Mouse (Mus musculus): ENCODE results near the gene Nhsl1.
"Not testable (repeated sequence)": the region's sequence is repeated elsewhere in the genome, so short reads cannot be mapped to it uniquely, and the experiment has no call there.

Gene Nhsl1

DNA sequence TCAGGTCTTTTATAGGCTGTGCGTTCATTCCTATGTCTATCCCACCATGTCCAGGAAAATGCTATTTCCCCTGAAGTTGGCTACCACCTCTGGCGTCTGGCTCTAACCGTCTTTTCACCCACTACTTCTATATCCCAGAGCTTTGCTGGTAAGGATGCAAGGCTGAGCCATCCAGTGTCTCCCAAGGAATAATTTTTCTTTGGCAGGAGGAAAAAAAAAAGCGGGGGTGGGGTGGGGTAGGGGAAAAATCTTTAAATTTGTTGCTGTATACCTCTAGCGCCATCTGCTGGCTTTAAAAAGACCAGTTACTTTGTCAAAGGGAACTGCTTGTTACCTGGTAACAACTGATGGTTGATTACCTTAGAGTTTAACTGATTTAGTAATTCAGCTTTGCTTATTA lies 209.7 kb downstream of the Nhsl1 start:
- DNase-seq (ENCODE audit: low read depth, low spot score), result no peak

DNA sequence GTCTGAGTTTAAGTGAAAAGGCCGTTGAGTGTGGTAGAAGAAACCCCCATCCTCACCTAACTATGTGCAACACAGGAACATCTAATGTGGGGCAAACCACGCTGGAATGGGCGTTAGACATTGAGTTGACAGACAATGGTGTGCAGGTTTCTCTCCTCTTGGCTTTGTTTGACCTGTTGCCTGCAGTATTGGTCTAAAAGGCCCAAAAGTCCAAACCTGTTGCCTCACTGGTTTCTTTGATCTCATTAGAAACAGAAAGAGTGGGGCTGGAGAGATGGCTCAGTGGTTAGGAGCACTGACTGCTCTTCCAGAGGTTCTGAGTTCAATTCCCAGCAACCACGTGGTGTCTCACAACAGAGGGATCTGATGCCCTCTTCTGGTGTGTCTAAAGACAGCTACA lies 210.4 kb downstream of the Nhsl1 start:
- no peak for DNase-seq (ENCODE audit: low read depth, low spot score)

DNA sequence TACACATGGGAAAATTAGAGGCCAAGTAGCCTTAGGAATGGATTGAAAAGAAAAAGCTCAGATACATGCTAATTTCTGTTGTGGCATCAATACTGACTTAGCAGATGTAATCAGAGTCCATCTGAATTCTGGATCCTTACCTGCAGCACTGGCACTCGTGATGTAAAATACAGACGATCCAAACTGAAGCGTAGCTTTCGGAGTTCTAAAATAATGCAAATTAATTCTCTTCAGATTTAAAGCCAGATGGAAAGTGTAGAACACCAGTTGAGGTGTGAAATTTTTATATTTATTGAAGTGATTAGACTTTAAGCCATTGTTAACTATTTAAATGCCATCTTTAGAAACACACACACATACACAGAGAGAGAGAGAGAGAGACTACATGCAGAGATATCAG lies 211.4 kb downstream of the Nhsl1 start:
- no peak for DNase-seq (ENCODE audit: low read depth, low spot score)

DNA sequence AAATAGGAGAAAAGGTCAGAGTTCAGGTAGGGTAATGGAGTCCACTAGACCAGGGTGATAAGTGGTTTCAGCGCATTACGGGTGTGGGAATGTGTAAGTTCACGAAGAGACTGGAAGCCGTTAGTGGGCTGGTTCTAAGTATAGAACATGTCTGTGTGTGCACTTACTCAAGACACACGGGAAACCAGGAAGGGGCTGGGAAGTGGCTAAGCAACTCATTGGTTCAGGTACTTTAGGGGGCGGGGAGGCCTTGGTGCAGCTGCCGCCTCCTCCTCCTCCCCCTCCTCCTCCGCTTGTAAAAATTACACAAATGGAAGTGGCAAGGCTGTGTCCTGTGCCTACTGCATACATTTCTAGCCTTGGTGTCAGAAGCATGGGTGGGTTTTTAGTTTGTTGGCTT lies 213.5 kb downstream of the Nhsl1 start:
- DNase-seq (ENCODE audit: low read depth, low spot score), result no peak

DNA sequence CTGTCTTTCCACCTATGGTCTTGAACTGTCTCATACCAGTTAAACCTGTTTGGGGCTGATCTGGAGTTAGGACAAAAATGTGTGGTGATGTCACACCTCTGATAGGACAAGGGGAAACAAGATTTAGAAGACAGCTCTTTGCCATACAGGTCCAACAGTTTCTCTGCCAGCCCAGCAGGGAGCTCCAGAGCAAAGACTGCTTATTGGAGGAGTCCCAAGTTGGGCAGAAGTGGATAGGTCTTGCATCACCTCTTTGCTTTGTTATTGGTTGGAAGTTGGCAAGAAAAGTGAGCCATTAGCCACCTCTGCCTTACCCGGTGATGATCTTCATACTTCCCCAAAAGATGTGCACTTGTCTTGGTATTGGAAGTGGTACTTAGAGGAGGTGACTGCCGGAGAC lies 218.1 kb downstream of the Nhsl1 start:
- DNase-seq (ENCODE audit: low read depth, low spot score), result no peak

DNA sequence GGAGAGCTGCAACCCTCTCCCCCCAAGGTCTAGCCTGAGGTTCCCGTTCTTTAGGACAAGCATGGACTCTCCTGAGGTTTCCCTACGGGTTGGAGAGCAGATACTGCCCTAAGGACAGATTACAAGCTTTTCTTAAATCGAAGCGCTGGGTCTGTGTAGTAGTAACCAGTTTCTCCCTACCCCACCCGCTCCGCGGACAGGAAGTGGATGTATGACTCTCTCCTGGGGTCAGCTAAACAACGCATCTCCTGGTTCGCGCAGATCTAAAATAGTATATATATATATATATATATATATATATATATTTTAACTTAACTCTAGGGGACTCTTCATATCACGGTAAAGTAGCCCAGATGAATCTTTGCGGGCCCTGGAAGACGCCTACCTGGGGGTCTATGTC lies 226.5 kb downstream of the Nhsl1 start:
- no peak for DNase-seq (ENCODE audit: low read depth, low spot score)

DNA sequence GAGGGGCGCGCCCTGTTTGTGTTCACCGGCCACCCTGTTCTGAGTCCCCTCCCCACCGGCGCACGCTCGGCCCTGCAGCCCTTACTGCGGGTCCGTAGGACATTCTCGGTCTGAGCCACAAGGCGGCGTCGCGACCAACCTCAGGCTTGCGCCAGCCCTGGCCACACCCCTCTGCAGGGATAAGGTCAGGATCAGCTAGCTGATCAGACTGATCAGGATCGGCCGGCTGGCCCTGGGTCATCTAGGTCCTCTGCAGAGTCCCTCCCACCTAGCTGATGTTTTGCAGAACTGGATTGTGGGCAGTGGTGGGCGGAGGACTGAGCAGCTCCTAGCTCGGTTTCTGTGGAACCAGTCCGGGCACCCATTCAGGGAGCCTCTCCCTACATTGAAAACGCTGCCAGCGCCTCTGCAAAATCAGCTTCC lies 227.0 kb downstream of the Nhsl1 start, which contains the start of gene Hebp2:
TSS of gene Hebp2 (minus strand) at position 264 of the 423 bp plus-strand sequence.
- DNase-seq (ENCODE audit: low read depth, low spot score), result peak; percentile 43

DNA sequence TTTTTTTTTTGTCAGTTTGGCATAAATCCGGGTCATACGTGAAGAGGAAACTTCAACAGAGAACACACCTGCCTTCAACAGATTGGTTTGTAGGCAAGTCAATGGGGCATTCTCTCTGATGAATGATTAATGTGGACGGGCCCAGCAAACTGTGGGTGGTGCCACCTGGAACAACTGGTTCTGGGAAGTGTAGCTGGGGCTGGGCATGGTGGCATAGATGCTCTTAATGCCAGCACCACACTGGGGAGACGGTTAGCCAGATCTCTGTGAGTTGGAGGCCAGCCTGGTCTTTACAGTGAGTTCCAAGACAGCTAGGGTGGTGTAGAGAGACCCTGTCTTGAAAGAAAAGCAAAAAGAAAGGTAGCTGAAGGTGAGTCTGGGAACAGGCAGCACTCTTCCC lies 228.6 kb downstream of the Nhsl1 start:
- no peak for DNase-seq (ENCODE audit: low read depth, low spot score)

DNA sequence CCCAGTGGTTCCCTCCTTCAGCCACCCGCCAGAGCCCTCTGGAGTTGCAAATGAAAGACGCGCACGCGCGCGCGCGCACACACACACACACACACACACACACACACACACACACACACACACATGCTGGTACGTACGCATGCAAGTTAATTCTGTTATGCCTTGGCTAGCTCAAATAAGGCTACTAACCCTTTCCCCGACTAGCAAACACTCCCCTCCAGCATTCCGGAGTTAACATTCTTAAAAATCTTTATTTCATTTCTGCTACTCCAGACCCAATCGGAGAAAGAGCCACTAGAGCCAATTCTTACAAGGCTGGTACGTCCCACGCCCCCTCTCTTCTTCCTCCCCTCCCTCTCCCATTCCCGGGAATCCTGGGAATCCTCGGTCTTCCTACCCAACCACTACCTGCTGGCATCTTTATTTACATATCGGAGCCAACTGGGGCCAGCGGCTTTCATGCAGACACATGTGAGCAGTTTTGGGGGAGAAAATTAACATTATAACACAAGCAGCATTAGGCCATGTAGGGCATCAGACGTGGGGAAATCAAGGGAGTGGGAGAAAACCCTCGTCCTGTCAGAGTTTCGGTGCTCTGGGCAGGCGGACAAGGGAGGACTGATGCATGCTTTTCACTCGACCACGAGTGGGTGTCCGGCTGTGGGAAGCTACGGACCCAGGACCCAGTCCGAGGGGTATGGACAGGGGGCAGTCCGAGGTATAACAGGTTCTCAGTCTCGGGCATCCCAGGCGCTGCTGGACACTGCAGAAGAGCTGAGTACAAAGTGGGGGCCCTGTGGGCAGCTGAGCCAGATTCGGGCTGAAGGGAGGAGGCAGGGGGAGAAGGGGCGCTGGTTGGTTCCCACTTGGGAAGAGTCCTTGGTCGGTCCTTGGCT lies 230.8 kb downstream of the Nhsl1 start:
- no peak for DNase-seq (ENCODE audit: low read depth, low spot score)

DNA sequence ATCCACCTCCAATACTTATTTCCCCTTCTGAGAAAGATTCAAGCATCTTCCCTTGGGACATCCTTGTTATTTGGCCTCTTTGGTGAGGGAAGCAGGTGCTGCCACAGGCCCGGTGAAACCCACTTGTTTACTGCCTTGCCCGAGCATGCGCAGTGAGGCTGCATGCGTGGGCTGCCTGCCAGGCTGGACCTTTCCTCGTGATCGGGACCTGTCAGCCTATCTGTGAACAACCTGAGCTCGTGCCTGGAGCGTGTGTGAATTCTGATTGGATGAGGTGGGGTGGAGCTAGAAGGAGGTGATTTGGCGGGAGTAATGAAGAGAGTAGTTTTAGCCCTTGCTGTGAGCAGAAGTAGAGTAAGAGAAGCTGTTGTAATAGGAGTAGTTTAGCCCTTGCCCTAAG lies 240.3 kb downstream of the Nhsl1 start:
- DNase-seq (ENCODE audit: low read depth, low spot score), result not testable (repeated sequence)

DNA sequence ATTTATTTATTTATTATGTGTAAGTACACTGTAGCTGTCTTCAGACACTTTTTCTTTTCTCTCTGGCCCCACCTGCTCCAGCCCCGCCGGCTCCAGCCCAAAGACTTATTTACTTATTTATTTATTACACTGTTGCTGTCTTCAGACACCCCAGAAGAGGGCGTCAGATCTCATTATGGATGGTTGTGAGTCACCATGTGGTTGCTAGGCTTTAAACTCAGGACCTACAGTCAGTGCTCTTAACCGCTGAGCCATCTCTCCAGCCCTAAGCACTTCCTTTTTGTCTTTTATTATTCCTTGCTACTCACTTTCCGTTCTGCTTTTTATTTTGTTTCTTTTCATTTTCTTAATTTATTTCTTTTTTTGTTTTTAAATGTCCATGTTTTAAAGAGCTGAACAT lies 242.7 kb downstream of the Nhsl1 start:
- no peak for DNase-seq (ENCODE audit: low read depth, low spot score)

DNA sequence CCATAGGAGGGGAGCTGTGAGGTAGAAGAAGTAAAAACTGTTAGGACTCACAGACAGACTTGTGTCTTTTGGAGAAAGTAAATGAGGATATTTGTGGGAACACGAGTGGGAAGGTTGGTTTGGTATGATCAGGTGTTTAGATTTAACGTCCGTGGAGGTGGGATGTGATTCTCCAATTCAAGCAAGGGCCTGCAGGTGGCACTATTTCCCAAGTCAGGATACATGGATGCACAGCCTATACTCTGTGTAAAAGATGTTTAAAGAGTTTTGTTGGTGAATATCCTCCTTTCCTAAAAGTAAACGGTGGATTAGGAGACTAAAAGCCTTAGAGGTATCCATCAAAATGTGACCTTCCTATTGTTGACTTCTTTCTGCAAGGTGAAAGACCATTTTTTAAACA lies 244.2 kb downstream of the Nhsl1 start:
- no peak for DNase-seq (ENCODE audit: low read depth, low spot score)

DNA sequence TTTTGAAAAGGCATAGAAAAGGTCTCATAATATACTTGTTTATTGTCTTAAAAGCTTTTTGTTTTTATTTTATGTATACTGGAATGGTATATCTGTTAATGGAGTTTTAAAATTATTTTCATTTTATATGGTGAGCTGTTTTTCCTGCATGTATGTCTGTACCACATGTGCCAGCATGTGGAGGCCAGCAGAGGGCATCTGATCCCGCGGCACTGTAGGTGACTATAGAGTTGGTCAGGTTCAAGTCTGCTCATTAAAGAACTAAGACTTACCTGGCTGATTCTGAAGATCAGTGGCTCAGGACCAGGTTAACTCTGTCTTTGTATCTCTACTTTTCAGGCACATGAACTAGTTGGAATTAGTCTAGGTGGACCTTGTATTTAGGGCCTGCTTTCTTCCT lies 253.8 kb downstream of the Nhsl1 start:
- no peak for DNase-seq (ENCODE audit: low read depth, low spot score)
